Mouse (Mus musculus) left cerebral cortex, postnatal 10 days (tissue): ENCODE results near the gene Fbf1. TPM values are rescaled to one million over a fixed set of nuclear protein-coding genes. Genes with fewer than 3 reads are reported as not detected.
"Not testable (repeated sequence)": the region's sequence is repeated elsewhere in the genome, so short reads cannot be mapped to it uniquely, and the experiment has no call there.

Source experiments
- DNase-seq, 2 experiments: peaks; one replicate each; pipeline ENCODE4 v3.0.0; 2021 to 2022; ENCODE audit warnings: low spot score in 2 of 2, mixed read lengths in 1 of 2; ENCODE audit errors: extremely low spot score in 1 of 2
- intact Hi-C: fragments of 180-260 bp; cut with DNase I; formaldehyde crosslinking; loops from one replicate; pipeline ENCODE4 v1.15.1; 2025
- total RNA-seq, 2 experiments: library from RNA; stranded (reverse); gene quantifications; 2 replicates each; pipeline ENCODE4 v1.2.3; 2021

Fbf1 gene
- total RNA-seq, 2 experiments from 2014 or later: 96.2 to 100 TPM

DNA sequence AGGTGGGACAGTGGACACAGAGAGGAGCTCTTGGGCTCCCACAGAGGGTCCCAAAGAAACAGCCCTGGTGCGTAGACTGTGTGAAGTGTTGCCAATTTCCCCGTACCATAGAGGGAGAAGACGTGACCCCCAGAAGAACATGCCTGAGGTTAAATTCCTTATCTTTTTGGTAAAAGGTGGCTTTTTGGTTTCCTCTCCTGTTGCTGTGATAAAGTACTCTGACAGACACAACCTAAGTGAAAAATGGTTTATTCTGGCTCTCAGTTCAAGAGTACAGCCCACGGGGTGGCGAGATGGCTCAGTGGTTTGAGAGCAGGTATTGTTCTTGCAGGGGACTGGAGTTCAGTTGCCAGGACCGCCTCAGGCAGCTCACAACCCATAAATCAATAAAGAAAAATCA, 68.5 kb downstream of the Fbf1 start:
- intact Hi-C loops: no loop called here
- no peak for DNase-seq

DNA sequence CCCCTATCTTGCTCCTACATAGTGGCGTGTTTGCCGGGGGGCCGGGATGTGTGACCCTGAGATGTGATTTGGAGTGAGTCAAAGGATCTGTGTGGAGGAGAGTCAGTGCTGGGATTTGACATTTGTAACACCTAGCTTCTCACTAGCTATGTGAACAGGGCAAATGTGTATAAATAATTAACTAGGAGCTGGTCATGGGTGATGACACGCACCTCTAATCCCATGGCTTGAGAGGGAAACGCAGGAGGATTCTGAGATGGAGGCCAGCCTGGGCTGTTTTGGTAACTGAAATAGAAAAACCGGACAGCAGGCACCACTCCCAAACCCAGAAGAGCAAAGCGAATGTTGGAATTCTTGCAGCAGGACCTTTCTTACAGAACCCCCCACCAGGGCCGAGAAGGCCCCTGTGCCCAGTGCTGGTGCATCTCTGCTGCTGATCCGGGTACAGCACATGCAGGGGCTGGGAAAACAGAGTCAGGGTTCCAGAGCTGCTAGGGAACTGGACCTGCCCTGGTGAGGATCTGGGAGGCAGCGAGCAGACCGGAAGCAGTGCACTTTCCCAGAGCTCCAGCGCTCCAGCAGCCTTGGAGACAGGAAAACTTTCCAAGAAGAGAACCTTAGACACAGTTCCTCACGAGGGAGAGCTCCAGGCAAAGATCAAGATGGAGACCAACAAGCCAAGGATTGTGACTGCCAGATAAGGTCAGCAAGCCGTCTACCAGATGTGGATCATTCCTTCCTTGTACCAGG, 69.1 kb downstream of the Fbf1 start:
- intact Hi-C loops: no loop called here
- no peak for DNase-seq

DNA sequence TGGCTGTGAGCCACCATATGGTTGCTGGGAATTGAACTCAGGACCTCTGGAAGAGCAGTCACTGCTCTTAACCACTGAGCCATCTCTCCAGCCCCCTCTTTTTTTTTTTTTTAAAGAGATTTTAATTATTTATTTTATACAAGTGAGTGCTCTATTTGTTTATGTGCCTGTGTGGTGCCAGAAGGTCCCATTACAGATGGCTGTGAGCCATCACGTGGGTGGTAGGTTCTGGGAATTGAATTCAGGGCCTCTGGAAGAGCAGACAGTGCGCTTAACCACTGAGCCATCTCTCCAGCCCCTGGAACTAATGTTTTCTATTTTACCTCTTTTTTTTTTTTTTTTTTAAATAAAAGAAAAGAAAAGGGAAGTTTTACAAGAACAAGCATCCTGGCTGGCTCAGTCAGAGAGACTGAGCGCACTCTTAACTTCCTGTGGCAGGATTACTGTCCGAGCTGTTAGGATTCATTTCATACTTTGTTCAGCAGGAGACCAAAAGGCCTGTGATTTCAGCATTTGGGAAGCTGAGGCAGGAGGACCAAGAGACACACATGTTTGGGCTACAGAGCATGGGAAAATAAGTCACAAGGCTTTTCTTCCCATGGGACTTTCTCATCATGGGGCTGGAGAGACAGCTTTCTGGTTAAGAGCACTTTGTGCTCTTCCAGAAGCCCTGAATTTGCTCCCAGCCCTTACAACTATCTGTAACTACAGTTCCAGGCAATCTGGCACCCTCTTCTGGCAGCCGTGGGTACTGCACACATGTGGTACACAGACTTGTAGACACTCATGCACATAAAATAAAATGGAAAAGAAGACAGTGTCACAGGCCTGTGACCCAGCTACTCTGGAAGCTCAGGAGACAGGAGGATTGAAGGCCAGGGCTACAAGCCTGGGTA, 71.5 kb downstream of the Fbf1 start:
- DNase-seq: no peak
- intact Hi-C loops: no loop called here

DNA sequence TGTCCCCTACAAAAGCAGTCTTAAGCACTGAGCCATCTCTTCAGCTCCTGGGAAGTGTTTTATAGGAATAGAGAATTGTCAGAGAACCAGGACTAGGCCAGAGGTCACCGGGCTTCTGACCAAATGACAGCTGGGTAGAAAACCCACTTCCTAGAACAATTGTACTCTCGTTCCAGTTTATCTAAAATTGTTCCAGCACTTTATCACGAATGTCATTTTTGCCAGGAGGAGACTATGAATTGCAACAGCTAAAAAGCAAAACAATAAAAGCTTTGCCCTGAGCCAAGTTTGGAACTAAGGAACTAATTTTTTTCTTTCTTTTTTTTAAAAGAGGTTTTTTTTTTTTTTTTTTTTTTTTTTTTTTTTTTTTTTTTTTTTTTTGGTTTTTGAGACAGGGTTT, 72.4 kb downstream of the Fbf1 start:
- no peak for DNase-seq
- intact Hi-C loops: no loop called here

DNA sequence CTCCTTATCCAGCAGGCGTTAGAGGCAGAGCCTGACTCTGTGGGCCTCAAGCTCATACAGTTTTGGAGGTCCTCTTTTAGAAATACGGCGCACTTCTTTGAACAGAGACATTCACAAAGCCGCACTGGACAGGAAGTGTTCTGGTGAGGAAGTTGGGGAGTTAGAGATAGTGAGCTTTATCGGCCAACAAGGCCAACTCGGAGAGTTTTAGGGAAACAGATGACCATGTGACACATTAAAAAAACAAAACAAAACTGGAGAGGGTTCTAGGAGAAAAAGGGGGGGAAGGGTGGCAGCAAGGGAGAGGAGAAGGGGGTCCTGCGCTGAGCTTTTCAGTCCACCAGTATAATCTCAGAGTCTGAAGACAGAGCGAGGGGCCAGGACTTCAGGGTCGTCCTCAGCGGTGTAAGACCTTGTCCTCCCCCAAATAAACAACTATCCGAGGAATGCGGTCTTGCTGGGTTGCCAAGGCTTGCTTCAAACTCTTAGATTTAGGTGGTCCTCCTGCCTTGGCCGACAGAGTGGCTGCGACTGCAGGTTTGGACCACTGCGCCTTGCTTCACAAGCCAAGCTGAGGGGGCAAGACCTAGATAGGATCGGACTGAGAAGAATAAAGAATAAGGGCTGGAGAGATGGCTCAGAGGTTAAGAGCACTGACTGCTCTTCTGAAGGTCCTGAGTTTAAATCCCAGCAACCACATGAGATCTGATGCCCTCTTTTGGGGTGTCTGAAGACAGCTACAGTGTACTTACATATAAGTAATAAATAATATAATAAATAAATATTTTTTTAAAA, 74.0 kb downstream of the Fbf1 start:
- no peak for DNase-seq
- intact Hi-C loops: no loop called here

GRCm38 (mm10) chr11:116092959-116093358, 75.0 kb downstream of the Fbf1 start:
- DNase-seq, intact Hi-C loops: not testable (repeated sequence)

Other genes starting within 250 kb of the Fbf1 start
- gene Sap30bp, start 234.9 kb downstream of the Fbf1 start, total RNA-seq: 10 to 100 TPM; 55.3 to 60.9 TPM
- gene Recql5, start 234.7 kb downstream of the Fbf1 start, total RNA-seq: 10 to 100 TPM; 17.1 to 20.9 TPM
- gene Itgb4, start 193.5 kb downstream of the Fbf1 start, total RNA-seq: 1 to 10 TPM; 4.7 to 4.8 TPM
- 10 to 100 TPM; 25.6 to 28.1 TPM for gene Galk1, start 155.4 kb downstream of the Fbf1 start, total RNA-seq
- 100 to 1,000 TPM; 320 to 336 TPM for gene H3f3b, start 140.2 kb downstream of the Fbf1 start, total RNA-seq
- gene Unk, start 137.8 kb downstream of the Fbf1 start, total RNA-seq: 10 to 100 TPM; 24.8 to 25.8 TPM
- 1 to 10 TPM in 1 of 2 experiments, under 1 TPM in 1; 0.63 to 1.2 TPM for gene Unc13d, start 90.2 kb downstream of the Fbf1 start, total RNA-seq
- gene Wbp2, start 81.2 kb downstream of the Fbf1 start, total RNA-seq: 100 to 1,000 TPM; 229 to 234 TPM
- 1 to 10 TPM; 6.2 to 7.9 TPM for gene Trim47, start 41.0 kb downstream of the Fbf1 start, total RNA-seq
- gene Trim65, start 37.0 kb downstream of the Fbf1 start, total RNA-seq: 1 to 10 TPM; 6.2 to 6.6 TPM
- 10 to 100 TPM; 52.2 to 54.6 TPM for gene Mrpl38, start 29.3 kb downstream of the Fbf1 start, total RNA-seq
- 10 to 100 TPM; 44.8 to 50.9 TPM for gene Ten1, start 30.7 kb upstream of the Fbf1 start, total RNA-seq
- 100 to 1,000 TPM; 110 to 118 TPM for gene Acox1, start 30.9 kb upstream of the Fbf1 start, total RNA-seq
- gene Evpl, start 69.9 kb upstream of the Fbf1 start, total RNA-seq: under 1 TPM; 0.77 to 0.97 TPM
- gene Srp68, start 106.1 kb upstream of the Fbf1 start, total RNA-seq: 10 to 100 TPM; 52.5 to 56.3 TPM
- not detected for gene Galr2, start 112.8 kb upstream of the Fbf1 start, total RNA-seq
- gene Exoc7, start 139.1 kb upstream of the Fbf1 start, total RNA-seq: 10 to 100 TPM; 96.6 to 97.9 TPM
- gene Foxj1, start 167.2 kb upstream of the Fbf1 start, total RNA-seq: 1 to 10 TPM; 2.7 to 3.9 TPM
- 100 to 1,000 TPM; 200 to 207 TPM for gene Rnf157, start 244.9 kb upstream of the Fbf1 start, total RNA-seq